ENCODE assay signal across 1 mouse cellular context in genomic region chr8:83693609-83694236, GRCm38 (mm10).
TF ChIP-seq lines count a peak whose summit lies in the region.

No protein-coding gene starts in this region.

TF ChIP-seq in MEL, 35 proteins besides CTCF, POLR2A, EP300 and RAD21:
- TF ChIP-seq MAZ (IDR thresholded peaks at IDR 0.05; ENCODE audit: low read depth, low read length) = peak; percentile 41; the same call in 1 of the 2 replicates
- peak; percentile 46; the same call in 1 of the 2 replicates for TF ChIP-seq USF1 (IDR thresholded peaks at IDR 0.05; ENCODE audit: low read depth, low read length)
- TF ChIP-seq E2F4 (IDR thresholded peaks at IDR 0.05; ENCODE audit: borderline replicate concordance, low read depth, low read length) = no peak
- 0 out of 2 replicates have a peak, but pooled peaks have one; percentile 32 for TF ChIP-seq MXI1 (IDR thresholded peaks at IDR 0.05; ENCODE audit: low read depth, low read length)
- no peak for TF ChIP-seq JUND (IDR thresholded peaks at IDR 0.05; ENCODE audit: low read depth, low read length)
- no peak for TF ChIP-seq NRF1 (IDR thresholded peaks at IDR 0.05; ENCODE audit: insufficient read depth, low read depth, low read length, poor library complexity, severe bottlenecking)
- TF ChIP-seq ZNF384 (IDR thresholded peaks at IDR 0.05; ENCODE audit: low read depth, low read length) = no peak
- no peak for TF ChIP-seq BHLHE40 (IDR thresholded peaks at IDR 0.05; ENCODE audit: borderline replicate concordance, low read depth, low read length)
- TF ChIP-seq CHD2 (IDR thresholded peaks at IDR 0.05; ENCODE audit: low read length) = no peak
- no peak for TF ChIP-seq ZC3H11A (IDR thresholded peaks at IDR 0.05; ENCODE audit: low read depth, low read length)
- TF ChIP-seq NELFE (IDR thresholded peaks at IDR 0.05; ENCODE audit: low read depth, low read length) = peak; percentile 39; the same call in 1 of the 2 replicates
- TF ChIP-seq ELF1 (IDR thresholded peaks at IDR 0.05; ENCODE audit: low read depth, low read length) = peak; percentile 89
- TF ChIP-seq UBTF (IDR thresholded peaks at IDR 0.05; ENCODE audit: borderline replicate concordance, insufficient read depth, low read depth, low read length) = no peak
- peak; percentile 43; the same call in 1 of the 2 replicates for TF ChIP-seq GATA1 (IDR thresholded peaks at IDR 0.05; ENCODE audit: low read depth, low read length)
- no peak for TF ChIP-seq MYC (IDR thresholded peaks at IDR 0.05; ENCODE audit: low read depth, low read length)
- TF ChIP-seq RCOR1 (IDR thresholded peaks at IDR 0.05; ENCODE audit: low read depth, low read length) = no peak
- no peak for TF ChIP-seq SMC3 (IDR thresholded peaks at IDR 0.05; ENCODE audit: low read depth, low read length)
- TF ChIP-seq POLR2AphosphoS5 (IDR thresholded peaks at IDR 0.05; ENCODE audit: borderline replicate concordance, low read depth, low read length) = no peak
- TF ChIP-seq TAL1 (IDR thresholded peaks at IDR 0.05; ENCODE audit: low read length) = no peak
- TF ChIP-seq MEF2A (IDR thresholded peaks at IDR 0.05; ENCODE audit: extremely low read depth, insufficient replicate concordance, low read depth, low read length, poor library complexity, severe bottlenecking) = no peak
- TF ChIP-seq MAFK (IDR thresholded peaks at IDR 0.05; ENCODE audit: borderline replicate concordance, low read depth, low read length) = 0 out of 2 replicates have a peak, but pooled peaks have one; percentile 23
- peak; percentile 36; the same call in 1 of the 2 replicates for TF ChIP-seq ZMIZ1 (IDR thresholded peaks at IDR 0.05; ENCODE audit: low read depth, low read length)
- peak; percentile 46; the same call in 1 of the 2 replicates for TF ChIP-seq MAX (IDR thresholded peaks at IDR 0.05; ENCODE audit: low read length)
- 0 out of 2 replicates have a peak, but pooled peaks have one; percentile 16 for TF ChIP-seq TBP (IDR thresholded peaks at IDR 0.05; ENCODE audit: low read depth, low read length)
- 0 out of 2 replicates have a peak, but pooled peaks have one; percentile 33 for TF ChIP-seq POLR2AphosphoS2 (IDR thresholded peaks at IDR 0.05; ENCODE audit: low read length)
- TF ChIP-seq HCFC1 (IDR thresholded peaks at IDR 0.05; ENCODE audit: low read depth, low read length) = peak; percentile 68
- TF ChIP-seq ETS1 (IDR thresholded peaks at IDR 0.05; ENCODE audit: low read depth, low read length) = peak; percentile 40; the same call in 1 of the 2 replicates
- peak; percentile 82 for TF ChIP-seq SIN3A (IDR thresholded peaks at IDR 0.05; ENCODE audit: low read length)
- TF ChIP-seq TCF12 (IDR thresholded peaks at IDR 0.05; ENCODE audit: low read depth, low read length) = peak; percentile 27; the same call in 1 of the 2 replicates
- TF ChIP-seq MYB (IDR thresholded peaks at IDR 0.05; ENCODE audit: low read depth, low read length) = no peak
- peak; percentile 30; the same call in 1 of the 2 replicates for TF ChIP-seq CHD1 (IDR thresholded peaks at IDR 0.05; ENCODE audit: low read depth, low read length)
- TF ChIP-seq ZKSCAN1 (IDR thresholded peaks at IDR 0.05; ENCODE audit: low read depth, low read length) = no peak
- TF ChIP-seq GABPA (IDR thresholded peaks at IDR 0.05; ENCODE audit: low read depth, low read length) = no peak
